Mouse (Mus musculus) liver, embryonic 15.5 days (tissue): ENCODE data around the gene Hist1h2ae. TPM values are rescaled to one million over a fixed set of nuclear protein-coding genes. Genes with fewer than 3 reads are reported as not detected.
"Not testable (repeated sequence)": the region's sequence is repeated elsewhere in the genome, so short reads cannot be mapped to it uniquely, and the experiment has no call there.

Source experiments
- ATAC-seq: fragments of 200-750 bp; cut with Nextera tagmentation; 2 replicates; pipeline ENCODE4 v1.8.0; 2017; ENCODE audit warnings: moderate number of reproducible peaks, mild to moderate bottlenecking, moderate library complexity; ENCODE audit not compliant: insufficient read depth
- H3K27ac ChIP-seq: fragments of 300-500 bp; sonication (generic); replicated peaks from 2 replicates; pipeline ENCODE4 v1.5.1; 2015; ENCODE audit warnings: mild to moderate bottlenecking, inconsistent platforms
- H3K27me3 ChIP-seq: fragments of 300-500 bp; sonication (generic); 2 replicates; pipeline ENCODE4 v1.6.1; 2015; ENCODE audit warnings: mild to moderate bottlenecking, inconsistent platforms
- H3K36me3 ChIP-seq: fragments of 300-500 bp; sonication (generic); replicated peaks from 2 replicates; pipeline ENCODE4 v1.6.1; 2015; ENCODE audit warnings: moderate library complexity, mild to moderate bottlenecking, inconsistent platforms
- H3K4me1 ChIP-seq: fragments of 300-500 bp; sonication (generic); replicated peaks from 2 replicates; pipeline ENCODE4 v1.6.1; 2015; ENCODE audit warnings: inconsistent platforms
- H3K4me2 ChIP-seq: fragments of 300-500 bp; sonication (generic); 2 replicates; pipeline ENCODE4 v1.6.1; 2015; ENCODE audit warnings: moderate library complexity, mild to moderate bottlenecking, inconsistent platforms
- H3K4me3 ChIP-seq: fragments of 300-500 bp; sonication (generic); replicated peaks from 2 replicates; pipeline ENCODE4 v1.5.1; 2015; ENCODE audit warnings: mild to moderate bottlenecking, inconsistent platforms
- H3K9ac ChIP-seq: fragments of 300-500 bp; sonication (generic); 2 replicates; pipeline ENCODE4 v1.6.1; 2015; ENCODE audit warnings: moderate library complexity, mild to moderate bottlenecking, inconsistent platforms
- H3K9me3 ChIP-seq: fragments of 300-500 bp; sonication (generic); replicated peaks from 2 replicates; pipeline ENCODE4 v1.6.1; 2016; ENCODE audit warnings: inconsistent platforms
- WGBS: fragments of 180-500 bp; shearing (Covaris S2); methylation state at CpG from one replicate; pipeline ENCODE4 v1.1.7; 2015; ENCODE audit warnings: mixed read lengths; ENCODE audit not compliant: insufficient replicate concordance; 5-methylcytosine and 5-hydroxymethylcytosine counted together
- polyA plus RNA-seq: library from polyadenylated mRNA; unstranded; fragments of >200 nt; fragmentation: Nextera tagmentation; extraction: Ambion mirVana; gene quantifications from 2 replicates; pipeline ENCODE4 v1.2.1, GENCODE M21; 2015

Gene Hist1h2ae
- polyA plus RNA-seq, 1 experiment from 2014 or later = 100 TPM

GRCm38 (mm10) chr13:23551146-23551834 lies 19.7 kb downstream of the Hist1h2ae start, which contains the start of gene Hist1h4f:
Gene Hist1h4f (minus strand): TSS chr13:23551648.
- ATAC-seq = peak; percentile 64
- H3K9me3 ChIP-seq, H3K36me3 ChIP-seq, H3K27me3 ChIP-seq: not testable (repeated sequence)
- Histone ChIP-seq H3K4me2 (peak within 1 kb of the TSS; percentile 64), H3K9ac (peak within 1 kb of the TSS; percentile 62), H3K27ac (peak within 1 kb of the TSS; percentile 95), H3K4me3 (peak within 1 kb of the TSS; percentile 56), H3K4me1 (peaks cover 59% of the 10 kb centered on the region)
- WGBS = under 1% methylated on average over 47 of the region's 47 CpGs

DNA sequence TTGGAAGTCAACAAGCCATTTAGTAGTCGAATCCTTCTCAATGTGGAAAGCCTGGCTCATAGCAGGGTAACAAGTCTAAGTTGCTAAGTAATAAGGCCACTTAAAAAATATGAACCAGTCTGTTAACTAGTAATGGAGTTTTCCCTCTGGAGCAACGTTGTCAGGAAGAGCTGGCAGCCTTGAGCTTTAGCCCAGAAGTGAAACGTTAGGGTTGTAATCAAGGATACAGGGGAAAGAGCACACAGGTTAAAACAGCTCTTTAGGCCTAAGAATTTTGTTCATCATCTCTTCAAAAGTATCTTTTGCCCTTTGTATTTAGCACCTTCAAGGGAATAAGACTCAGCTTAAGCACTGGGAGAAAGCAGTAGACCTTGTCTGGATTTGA lies 20.3 kb downstream of the Hist1h2ae start:
- Histone ChIP-seq H3K4me2 (peak overlapping the region; percentile 64), H3K9me3 (no peaks in the 10 kb centered on the region), H3K27ac (peak overlapping the region; percentile 95), H3K27me3 (no peaks in the 10 kb centered on the region), H3K9ac (peak overlapping the region; percentile 62), H3K4me1 (peaks cover 61% of the 10 kb centered on the region), H3K4me3 (peak overlapping the region; percentile 56), H3K36me3 (no peaks in the 10 kb centered on the region)
- WGBS = 1% methylated on average over 3 of the region's 3 CpGs
- peak; percentile 1 for ATAC-seq

- peak overlapping the region; percentile 87 for H3K27ac ChIP-seq
- H3K36me3 ChIP-seq = no peaks in the 10 kb centered on the region
- no peaks in the 10 kb centered on the region for H3K9me3 ChIP-seq
- WGBS = 70% methylated on average over 5 of the region's 5 CpGs
- H3K4me1 ChIP-seq = peaks cover 33% of the 10 kb centered on the region
- peak overlapping the region; percentile 38; the same call in 1 of the 2 replicates for H3K4me3 ChIP-seq
- H3K4me2 ChIP-seq = peak overlapping the region; percentile 60
- H3K27me3 ChIP-seq = no peaks in the 10 kb centered on the region
- no peak for ATAC-seq
- 0 out of 2 replicates have a peak overlapping the region, but pooled peaks have one; percentile 3 for H3K9ac ChIP-seq
These were observed 24.3 kb downstream of the Hist1h2ae start for GRCm38 (mm10) chr13:23546694-23547093.

- H3K27me3 ChIP-seq, H3K36me3 ChIP-seq, ATAC-seq, H3K9me3 ChIP-seq: not testable (repeated sequence)
- Histone ChIP-seq H3K4me1 (peaks cover 35% of the 10 kb centered on the region), H3K9ac (0 out of 2 replicates have a peak overlapping the region, but pooled peaks have one; percentile 46), H3K27ac (peak overlapping the region; percentile 97), H3K4me3 (peak overlapping the region; percentile 59), H3K4me2 (peak overlapping the region; percentile 66)
- 1% methylated on average over 14 of the region's 14 CpGs for WGBS
These were observed 26.3 kb downstream of the Hist1h2ae start for GRCm38 (mm10) chr13:23544787-23545120.

DNA sequence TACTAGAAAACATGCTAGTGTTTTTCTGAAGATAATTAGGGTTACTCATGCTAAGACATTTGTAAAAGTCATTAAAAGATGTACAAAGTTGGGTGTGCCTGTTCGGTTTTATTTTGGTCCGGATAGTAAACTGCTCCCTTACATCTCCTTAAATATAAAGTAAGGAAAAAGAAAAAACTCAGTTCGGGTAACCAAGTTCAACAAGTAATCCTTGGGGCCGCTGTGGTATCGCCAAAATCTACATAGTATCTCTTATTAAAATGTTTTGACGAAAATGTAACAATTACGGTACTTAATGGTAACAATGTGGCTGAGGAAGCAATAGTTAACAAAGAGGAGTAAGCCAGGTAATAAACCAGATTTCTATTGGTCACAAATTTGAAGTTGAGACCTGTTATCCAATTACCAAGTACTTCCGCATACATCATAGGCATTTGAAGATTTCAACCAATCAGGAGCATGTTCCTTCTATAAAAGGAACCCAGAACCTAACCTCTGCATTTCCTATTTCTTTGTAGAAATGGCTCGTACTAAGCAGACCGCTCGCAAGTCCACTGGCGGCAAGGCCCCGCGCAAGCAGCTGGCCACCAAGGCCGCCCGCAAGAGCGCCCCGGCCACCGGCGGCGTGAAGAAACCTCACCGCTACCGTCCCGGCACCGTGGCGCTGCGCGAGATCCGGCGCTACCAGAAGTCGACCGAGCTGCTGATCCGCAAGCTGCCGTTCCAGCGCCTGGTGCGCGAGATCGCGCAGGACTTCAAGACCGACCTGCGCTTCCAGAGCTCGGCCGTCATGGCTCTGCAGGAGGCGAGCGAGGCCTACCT lies 26.8 kb downstream of the Hist1h2ae start, which contains the start of gene Hist1h3f:
Gene Hist1h3f (plus strand): TSS at position 88 of the 822 bp plus-strand sequence.
- peaks cover 30% of the 10 kb centered on the region for H3K4me1 ChIP-seq
- H3K4me2 ChIP-seq = peak within 1 kb of the TSS; percentile 66
- H3K9ac ChIP-seq = peak within 1 kb of the TSS; percentile 75
- H3K36me3 ChIP-seq = no peaks in the 10 kb centered on the region
- H3K9me3 ChIP-seq = no peaks in the 10 kb centered on the region
- peak; percentile 75 for ATAC-seq
- WGBS = under 1% methylated on average over 31 of the region's 45 CpGs
- peak within 1 kb of the TSS; percentile 63 for H3K4me3 ChIP-seq
- peak within 1 kb of the TSS; percentile 97 for H3K27ac ChIP-seq
- H3K27me3 ChIP-seq = no peaks in the 10 kb centered on the region

DNA sequence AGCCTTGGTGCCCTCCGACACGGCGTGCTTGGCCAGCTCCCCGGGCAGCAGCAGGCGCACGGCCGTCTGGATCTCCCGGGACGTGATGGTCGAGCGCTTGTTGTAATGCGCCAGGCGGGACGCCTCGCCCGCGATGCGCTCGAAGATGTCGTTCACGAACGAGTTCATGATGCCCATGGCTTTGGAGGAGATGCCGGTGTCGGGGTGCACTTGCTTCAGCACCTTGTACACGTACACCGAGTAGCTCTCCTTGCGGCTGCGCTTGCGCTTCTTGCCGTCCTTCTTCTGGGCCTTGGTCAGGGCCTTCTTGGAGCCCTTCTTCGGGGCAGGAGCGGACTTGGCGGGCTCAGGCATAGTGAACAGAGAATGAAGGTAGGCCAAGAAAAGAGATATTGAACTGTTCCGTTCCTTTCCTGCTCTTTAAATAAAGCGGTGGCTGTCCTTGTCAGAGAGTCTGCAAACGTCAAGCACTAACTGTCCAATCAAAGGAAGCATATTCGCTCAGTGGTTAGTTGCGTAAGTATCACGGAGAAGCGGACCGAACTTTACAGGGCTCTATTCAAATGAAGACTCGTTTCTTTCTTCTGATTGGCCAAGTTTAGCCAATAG lies 27.9 kb downstream of the Hist1h2ae start, which contains the start of gene Hist1h2bh:
Gene Hist1h2bh (minus strand): TSS at position 394 of the 609 bp plus-strand sequence.
- Histone ChIP-seq H3K4me1 (peaks cover 35% of the 10 kb centered on the region), H3K4me3 (peak within 1 kb of the TSS; percentile 63), H3K27ac (peak within 1 kb of the TSS; percentile 97), H3K9ac (peak within 1 kb of the TSS; percentile 75), H3K4me2 (peak within 1 kb of the TSS; percentile 66)
- ATAC-seq = peak; percentile 85
- not testable (repeated sequence) for H3K9me3 ChIP-seq, H3K27me3 ChIP-seq, H3K36me3 ChIP-seq
- WGBS = under 1% methylated on average over 42 of the region's 42 CpGs

GRCm38 (mm10) chr13:23542225-23542980 lies 28.6 kb downstream of the Hist1h2ae start:
- not testable (repeated sequence) for H3K36me3 ChIP-seq, H3K27me3 ChIP-seq, H3K9me3 ChIP-seq, ATAC-seq
- peaks cover 42% of the 10 kb centered on the region for H3K4me1 ChIP-seq
- peak overlapping the region; percentile 63 for H3K4me3 ChIP-seq
- 9% methylated on average over 3 of the region's 3 CpGs for WGBS
- H3K27ac ChIP-seq = peak overlapping the region; percentile 97
- H3K9ac ChIP-seq = peak overlapping the region; percentile 75
- peak overlapping the region; percentile 66 for H3K4me2 ChIP-seq

DNA sequence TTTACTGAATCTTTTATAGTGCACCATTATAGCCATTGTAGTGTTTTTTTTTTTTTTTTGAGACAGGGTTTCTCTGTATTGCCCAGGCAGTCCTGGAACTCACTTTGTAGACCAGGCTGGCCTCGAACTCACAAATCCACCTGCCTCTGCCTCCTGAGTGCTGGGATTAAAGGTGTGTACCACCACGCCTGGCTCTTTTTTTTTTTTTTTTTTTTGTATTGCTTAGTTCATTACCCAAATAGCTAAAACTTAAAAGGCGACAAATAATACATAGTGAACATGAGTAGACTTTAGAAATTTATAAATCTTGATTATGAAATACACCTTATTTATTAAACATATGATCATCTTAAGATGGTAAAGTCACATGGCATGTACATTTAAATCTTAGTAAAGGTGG lies 29.5 kb downstream of the Hist1h2ae start:
- ATAC-seq = no peak
- Histone ChIP-seq H3K27ac (peak overlapping the region; percentile 74), H3K9ac (0 out of 2 replicates have a peak overlapping the region, but pooled peaks have one; percentile 43), H3K9me3 (no peaks in the 10 kb centered on the region), H3K4me2 (peak overlapping the region; percentile 66), H3K4me3 (peak overlapping the region; percentile 63), H3K27me3 (no peaks in the 10 kb centered on the region), H3K36me3 (no peaks in the 10 kb centered on the region), H3K4me1 (peaks cover 45% of the 10 kb centered on the region)
- 46% methylated on average over 3 of the region's 3 CpGs for WGBS

GRCm38 (mm10) chr13:23539821-23540220 lies 31.2 kb downstream of the Hist1h2ae start:
- H3K9me3 ChIP-seq, ATAC-seq, H3K36me3 ChIP-seq, H3K4me2 ChIP-seq, H3K9ac ChIP-seq, H3K4me3 ChIP-seq, H3K27me3 ChIP-seq: not testable (repeated sequence)
- 66% methylated on average over 1 of the region's 1 CpGs for WGBS
- Histone ChIP-seq H3K27ac (peak overlapping the region; percentile 98; the same call in 1 of the 2 replicates), H3K4me1 (peaks cover 40% of the 10 kb centered on the region)

DNA sequence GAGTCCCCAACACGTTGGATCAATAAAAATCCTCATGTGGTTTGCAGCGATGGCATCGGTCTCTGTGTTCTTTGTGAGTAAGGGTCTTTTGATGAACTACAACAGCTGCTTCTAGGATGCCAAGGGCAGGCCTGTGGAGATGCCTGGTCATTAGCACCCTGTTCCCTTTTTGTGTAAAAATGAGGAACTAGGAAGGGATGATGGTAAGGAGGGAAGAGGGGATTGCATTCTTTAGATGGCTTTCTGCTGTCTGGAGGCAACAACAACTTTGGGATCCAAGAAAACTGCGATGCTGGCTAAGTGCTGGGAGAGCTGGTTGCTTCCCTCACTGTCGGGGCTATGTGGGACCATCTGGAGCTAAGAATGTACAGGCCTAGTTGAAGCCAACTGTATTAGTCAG lies 32.8 kb downstream of the Hist1h2ae start:
- H3K4me3 ChIP-seq = 0 out of 2 replicates have a peak overlapping the region, but pooled peaks have one; percentile 66
- H3K4me1 ChIP-seq = peaks cover 47% of the 10 kb centered on the region
- peak overlapping the region; percentile 78 for H3K4me2 ChIP-seq
- 72% methylated on average over 5 of the region's 5 CpGs for WGBS
- peak overlapping the region; percentile 98 for H3K27ac ChIP-seq
- no peaks in the 10 kb centered on the region for H3K36me3 ChIP-seq
- no peaks in the 10 kb centered on the region for H3K27me3 ChIP-seq
- H3K9ac ChIP-seq = peak overlapping the region; percentile 73; the same call in 1 of the 2 replicates
- ATAC-seq = no peak
- no peaks in the 10 kb centered on the region for H3K9me3 ChIP-seq
